Comparison of ENCODE assay signal across 8 mouse cellular contexts in the genomic region with DNA sequence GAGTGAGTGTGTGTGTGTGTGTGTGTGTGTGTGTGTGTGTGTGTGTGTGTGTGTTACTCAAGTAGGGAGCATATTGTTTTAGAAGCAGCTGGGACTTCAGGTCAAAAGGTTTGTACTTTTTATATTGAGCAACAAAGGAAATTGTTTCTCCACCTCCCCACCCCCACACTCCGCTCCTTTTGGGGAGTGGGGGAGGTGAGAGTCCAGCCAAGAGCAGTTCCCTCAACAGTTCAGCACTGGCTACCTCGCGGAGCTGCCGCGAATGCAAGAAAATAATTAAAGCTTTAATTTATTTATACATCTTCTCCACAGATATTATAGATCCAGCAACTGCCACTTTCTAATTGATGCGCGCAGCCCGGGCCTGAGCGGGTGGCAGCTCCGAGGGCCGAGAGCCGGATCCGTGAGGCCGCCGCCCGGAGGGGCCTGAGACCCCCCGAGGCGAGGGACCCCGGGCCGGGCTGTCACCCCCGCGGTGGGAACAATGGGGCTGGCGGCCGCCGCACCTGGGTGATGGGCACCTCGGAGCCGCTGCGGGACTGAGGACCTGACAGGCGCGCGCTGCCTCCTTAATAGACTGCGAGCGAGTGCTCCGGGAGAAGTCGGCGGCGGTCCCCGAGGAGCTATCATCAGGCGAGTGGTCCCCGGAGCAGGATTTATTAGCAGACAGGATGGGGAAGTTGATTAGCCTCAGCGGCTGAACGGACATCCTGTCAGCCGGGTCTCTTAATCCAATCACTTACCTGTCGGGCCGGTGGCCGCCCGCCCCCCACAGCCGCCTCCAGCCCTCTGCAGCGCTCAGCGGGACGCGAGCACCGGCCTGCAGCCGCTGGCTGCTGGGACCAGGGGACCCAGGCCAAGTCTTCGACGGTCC.
DNase-seq lines count a peak whose midpoint lies in the region; ATAC-seq and TF ChIP-seq lines count a peak whose summit lies in the region.

No protein-coding gene starts in this region.

- no peak for TF ChIP-seq EP300 in heart, postnatal 0 days (IDR thresholded peaks at IDR 0.05; ENCODE audit: low read depth)

- H3K27ac ChIP-seq in kidney, embryonic 16.5 days (ENCODE audit: low read length), result no peak overlapping the region
- no peak overlapping the region for H3K27ac ChIP-seq in heart, postnatal 0 days (ENCODE audit: low read depth)
- H3K27ac ChIP-seq in midbrain, embryonic 11.5 days (ENCODE audit: low read depth, low read length), result no peak overlapping the region

- H3K4me3 ChIP-seq in kidney, embryonic 16.5 days (ENCODE audit: low read length), result peak overlapping the region; percentile 54
- H3K4me3 ChIP-seq in heart, postnatal 0 days (ENCODE audit: low read depth, low read length), result peak overlapping the region; percentile 42
- H3K4me3 ChIP-seq in midbrain, embryonic 11.5 days (ENCODE audit: low read depth, low read length), result peak overlapping the region; percentile 49

- peak overlapping the region; percentile 89 for H3K4me2 ChIP-seq in kidney, embryonic 16.5 days (replicated peaks; ENCODE audit: low read depth, low read length)
- H3K4me2 ChIP-seq in heart, postnatal 0 days (ENCODE audit: low read depth, low read length), result peak overlapping the region; percentile 63
- peak overlapping the region; percentile 93 for H3K4me2 ChIP-seq in midbrain, embryonic 11.5 days

- ATAC-seq in kidney, embryonic 16.5 days (ENCODE audit: low FRiP score, low TSS enrichment), result no peak
- ATAC-seq in heart, postnatal 0 days (ENCODE audit: insufficient read depth, low read depth), result no peak
- ATAC-seq in midbrain, embryonic 11.5 days (ENCODE audit: low FRiP score), result peak; percentile 66; the same call in 1 of the 2 replicates
- ATAC-seq in activated CD4-positive, CD25-positive, alpha-beta regulatory T cell, adult 4 months, result no peak

- peak overlapping the region; percentile 44; the same call in 1 of the 2 replicates for H3K9ac ChIP-seq in kidney, embryonic 16.5 days (replicated peaks; ENCODE audit: low read length)
- H3K9ac ChIP-seq in heart, postnatal 0 days (replicated peaks; ENCODE audit: low read depth, low read length), result no peak overlapping the region
- peak overlapping the region; percentile 52 for H3K9ac ChIP-seq in midbrain, embryonic 11.5 days (ENCODE audit: low read length)

- H3K4me1 ChIP-seq in kidney, embryonic 16.5 days (ENCODE audit: insufficient read depth, low read length), result peaks cover 9% of the 10 kb centered on the region
- no peaks in the 10 kb centered on the region for H3K4me1 ChIP-seq in heart, postnatal 0 days (ENCODE audit: control insufficient read depth, insufficient read depth)
- no peaks in the 10 kb centered on the region; the same call in 1 of the 2 replicates for H3K4me1 ChIP-seq in midbrain, embryonic 11.5 days (ENCODE audit: control insufficient read depth, insufficient read depth, low read length)

- no peak for DNase-seq in kidney, adult 11 months
- peak; percentile 65 for DNase-seq in brain, embryonic 14.5 days (ENCODE audit: low read depth)
- DNase-seq in heart, postnatal 0 days (ENCODE audit: low spot score), result no peak
- peak; percentile 94 for DNase-seq in midbrain, embryonic 11.5 days (ENCODE audit: low spot score, missing footprints)
- DNase-seq in ovary, postnatal 36 days (ENCODE audit: low spot score), result no peak
- DNase-seq in spleen, postnatal 10 days (ENCODE audit: low spot score in 2 of 2), result no peak

- TF ChIP-seq CTCF in brain, embryonic 14.5 days (IDR thresholded peaks at IDR 0.05; ENCODE audit: borderline replicate concordance, extremely low read depth, insufficient read depth, insufficient read length), result no peak
- no peak for TF ChIP-seq CTCF in heart, postnatal 0 days (IDR thresholded peaks at IDR 0.05; ENCODE audit: low read depth)

- no peak for TF ChIP-seq POLR2A in brain, embryonic 14.5 days (IDR thresholded peaks at IDR 0.05; ENCODE audit: borderline replicate concordance, extremely low read depth, insufficient read depth, insufficient read length, poor library complexity, severe bottlenecking)

- H3K27me3 ChIP-seq in kidney, embryonic 16.5 days (ENCODE audit: insufficient read depth, low read length), result peaks cover 42% of the 10 kb centered on the region
- H3K27me3 ChIP-seq in heart, postnatal 0 days (ENCODE audit: control insufficient read depth, insufficient read depth, low read length), result peaks cover 37% of the 10 kb centered on the region
- H3K27me3 ChIP-seq in midbrain, embryonic 11.5 days (ENCODE audit: control insufficient read depth, insufficient read depth, low read length), result peaks cover 8% of the 10 kb centered on the region

- under 1% methylated on average over 56 of the region's 56 CpGs for WGBS in kidney, embryonic 16.5 days
- WGBS in heart, postnatal 0 days, result 1% methylated on average over 55 of the region's 56 CpGs
- under 1% methylated on average over 56 of the region's 56 CpGs for WGBS in midbrain, embryonic 11.5 days

- H3K9me3 ChIP-seq in kidney, embryonic 16.5 days (ENCODE audit: low read length), result no peaks in the 10 kb centered on the region
- H3K9me3 ChIP-seq in heart, postnatal 0 days (replicated peaks; ENCODE audit: control insufficient read depth, low read length), result no peaks in the 10 kb centered on the region
- no peaks in the 10 kb centered on the region for H3K9me3 ChIP-seq in midbrain, embryonic 11.5 days (ENCODE audit: control insufficient read depth, low read length)

- no peaks in the 10 kb centered on the region for H3K36me3 ChIP-seq in kidney, embryonic 16.5 days (ENCODE audit: insufficient read depth, low read length)
- no peaks in the 10 kb centered on the region for H3K36me3 ChIP-seq in heart, postnatal 0 days (replicated peaks; ENCODE audit: control insufficient read depth, insufficient read depth, low read length)
- H3K36me3 ChIP-seq in midbrain, embryonic 11.5 days (ENCODE audit: control insufficient read depth, insufficient read depth, low read length), result no peaks in the 10 kb centered on the region

Comparison
In these comparisons a context has a peak if more than half of its experiments do, and no peak if none do; other contexts are left out.
1. DNase-seq: peak in brain, embryonic 14.5 days (single experiment) and midbrain, embryonic 11.5 days (single experiment); none in kidney, adult 11 months (single experiment), heart, postnatal 0 days (single experiment), ovary, postnatal 36 days (single experiment) and spleen, postnatal 10 days (0 of 2).
2. Peak in every context shown above with its lines, with median percentiles within 50 percentile points of each other: H3K4me2 ChIP-seq and H3K4me3 ChIP-seq.